Mouse (Mus musculus) thymus, adult 2 months (tissue): Measurements from ENCODE around the gene Bola2. TPM values are rescaled to one million over a fixed set of nuclear protein-coding genes. Genes with fewer than 3 reads are reported as not detected.

ENCODE experiments used
- DNase-seq: peaks from one replicate; pipeline ENCODE4 v3.0.0; 2021
- H3K27ac ChIP-seq: fragments of 200-500 bp; 2 replicates; pipeline ENCODE4 v1.5.1; 2012; ENCODE audit warnings: low read length, control low read depth; ENCODE audit not compliant: control insufficient read depth, insufficient read depth
- H3K27me3 ChIP-seq: fragments of 200-500 bp; 2 replicates; pipeline ENCODE4 v1.6.1; 2012; ENCODE audit warnings: mild to moderate bottlenecking, low read length, moderate library complexity, mixed read lengths; ENCODE audit not compliant: control insufficient read depth, insufficient read depth
- H3K36me3 ChIP-seq: fragments of 200-500 bp; 2 replicates; pipeline ENCODE4 v1.6.1; 2012; ENCODE audit warnings: mild to moderate bottlenecking, low read length, moderate library complexity; ENCODE audit not compliant: control insufficient read depth, insufficient read depth
- H3K4me1 ChIP-seq: fragments of 200-500 bp; replicated peaks from 2 replicates; pipeline ENCODE4 v1.6.1; 2012; ENCODE audit warnings: low read length; ENCODE audit not compliant: control insufficient read depth, insufficient read depth
- H3K4me3 ChIP-seq: fragments of 200-500 bp; 2 replicates; pipeline ENCODE4 v1.5.1; 2012; ENCODE audit warnings: mild to moderate bottlenecking, low read length, control low read depth, moderate library complexity; ENCODE audit not compliant: control insufficient read depth, insufficient read depth
- CTCF ChIP-seq: fragments of 200-500 bp; IDR thresholded peaks from 2 replicates; pipeline ENCODE4 v1.5.1; 2012; ENCODE audit warnings: mild to moderate bottlenecking, control low read depth, low read length, moderate library complexity, borderline replicate concordance; ENCODE audit not compliant: control insufficient read depth, poor library complexity, insufficient read depth; ENCODE audit errors: extremely low read depth
- POLR2A ChIP-seq: fragments of 200-500 bp; IDR thresholded peaks from 2 replicates; pipeline ENCODE4 v1.6.1; 2012; ENCODE audit warnings: mild to moderate bottlenecking, low read length, control low read depth, moderate library complexity; ENCODE audit not compliant: control insufficient read depth, poor library complexity, insufficient read depth; ENCODE audit errors: extremely low read depth
- WGBS: fragments of 180-500 bp; shearing (Covaris S2); methylation state at CpG from one replicate; pipeline ENCODE4 v1.1.7; 2018; 5-methylcytosine and 5-hydroxymethylcytosine counted together
- polyA plus RNA-seq: library from polyadenylated mRNA; depleted of rRNA; stranded (reverse); fragments of >200 nt; gene quantifications from 2 replicates; pipeline ENCODE4 v1.2.3, GENCODE M21; 2012

The Bola2 gene
- polyA plus RNA-seq, 1 experiment, result 51.3 TPM

GRCm38 (mm10) chr7:126668452-126668851 lies 26.7 kb upstream of the Bola2 start:
- TF ChIP-seq POLR2A, result no peak
- no peak for TF ChIP-seq CTCF
- WGBS, result 66% methylated on average over 5 of the region's 5 CpGs
- 0 out of 2 replicates have a peak, but pooled peaks cover 2% of the 10 kb centered on the region for H3K4me1 ChIP-seq
- no peak overlapping the region for H3K27ac ChIP-seq
- peaks cover 27% of the 10 kb centered on the region for H3K36me3 ChIP-seq
- no peak overlapping the region for H3K4me3 ChIP-seq
- no peak for DNase-seq
- H3K27me3 ChIP-seq, result no peaks in the 10 kb centered on the region

- TF ChIP-seq POLR2A (no peak), CTCF (no peak)
- no peak overlapping the region for H3K4me3 ChIP-seq
- H3K27ac ChIP-seq, result no peak overlapping the region
- no peak for DNase-seq
- WGBS, result 96% methylated on average over 3 of the region's 3 CpGs
- peaks cover 12% of the 10 kb centered on the region for H3K36me3 ChIP-seq
- no peaks in the 10 kb centered on the region for H3K27me3 ChIP-seq
- H3K4me1 ChIP-seq, result 0 out of 2 replicates have a peak, but pooled peaks cover 2% of the 10 kb centered on the region
Measured at GRCm38 (mm10) chr7:126670152-126670551, 25.0 kb upstream of the Bola2 start.

GRCm38 (mm10) chr7:126672111-126672510 lies 23.1 kb upstream of the Bola2 start:
- TF ChIP-seq CTCF, result no peak
- no peak for TF ChIP-seq POLR2A
- DNase-seq, result no peak
- H3K27ac ChIP-seq, result no peak overlapping the region
- H3K4me3 ChIP-seq, result no peak overlapping the region
- H3K36me3 ChIP-seq, result peaks cover 8% of the 10 kb centered on the region; the same call in 1 of the 2 replicates
- no peaks in the 10 kb centered on the region for H3K27me3 ChIP-seq
- WGBS, result 97% methylated on average over 9 of the region's 9 CpGs
- H3K4me1 ChIP-seq, result 0 out of 2 replicates have a peak, but pooled peaks cover 2% of the 10 kb centered on the region

- no peak for TF ChIP-seq CTCF
- no peak for TF ChIP-seq POLR2A
- DNase-seq, result no peak
- Histone ChIP-seq H3K27ac (no peak overlapping the region), H3K4me1 (no peaks in the 10 kb centered on the region), H3K4me3 (no peak overlapping the region), H3K27me3 (no peaks in the 10 kb centered on the region), H3K36me3 (peaks cover 8% of the 10 kb centered on the region; the same call in 1 of the 2 replicates)
- WGBS, result 98% methylated on average over 8 of the region's 8 CpGs
Measured at GRCm38 (mm10) chr7:126675104-126675503, 20.1 kb upstream of the Bola2 start.

GRCm38 (mm10) chr7:126676207-126676606 lies 19.0 kb upstream of the Bola2 start, which contains the start of gene Sult1a1:
Sult1a1 (minus strand) TSS chr7:126676432.
- no peak for TF ChIP-seq CTCF
- no peak for TF ChIP-seq POLR2A

GRCm38 (mm10) chr7:126676631-126677220 lies 18.5 kb upstream of the Bola2 start:
- no peak overlapping the region for H3K27ac ChIP-seq
- H3K36me3 ChIP-seq, result peaks cover 8% of the 10 kb centered on the region; the same call in 1 of the 2 replicates
- DNase-seq, result no peak
- H3K27me3 ChIP-seq, result no peaks in the 10 kb centered on the region
- no peak overlapping the region for H3K4me3 ChIP-seq
- WGBS, result 82% methylated on average over 4 of the region's 4 CpGs
- H3K4me1 ChIP-seq, result no peaks in the 10 kb centered on the region
- TF ChIP-seq CTCF, result no peak
- TF ChIP-seq POLR2A, result no peak

More at GRCm38 (mm10) chr7:126676207-126676606, 19.0 kb upstream of the Bola2 start, which contains the start of gene Sult1a1:
- 91% methylated on average over 1 of the region's 1 CpGs for WGBS
- Histone ChIP-seq H3K36me3 (peaks cover 8% of the 10 kb centered on the region; the same call in 1 of the 2 replicates), H3K4me1 (no peaks in the 10 kb centered on the region), H3K27me3 (no peaks in the 10 kb centered on the region), H3K4me3 (no peak within 1 kb of the TSS), H3K27ac (0 out of 2 replicates have a peak within 1 kb of the TSS, but pooled peaks have one; percentile 6)
- DNase-seq, result no peak
